Mouse (Mus musculus) left cerebral cortex, postnatal 25 days (tissue): Measurements from ENCODE around the gene Gltp. TPM values are rescaled to one million over a fixed set of nuclear protein-coding genes. Genes with fewer than 3 reads are reported as not detected.

Source experiments
- DNase-seq, 2 experiments: peaks; one replicate each; pipeline ENCODE4 v3.0.0; 2022; ENCODE audit warnings: low spot score in 2 of 2, mixed read lengths in 1 of 2
- intact Hi-C: fragments of 180-260 bp; cut with DNase I; formaldehyde crosslinking; loops from one replicate; pipeline ENCODE4 v1.15.1; 2025
- microRNA-seq, 2 experiments: library from miRNA; unstranded; fragments of <30 nt; microRNA quantifications; one replicate each; pipeline ENCODE4 v1.2.0; 2022
- total RNA-seq, 2 experiments: library from RNA; stranded (reverse); gene quantifications; 2 replicates each; pipeline ENCODE4 v1.2.3; 2021

Gene Gltp
- total RNA-seq, 2 experiments from 2014 or later, result 24.6 to 28.3 TPM

DNA sequence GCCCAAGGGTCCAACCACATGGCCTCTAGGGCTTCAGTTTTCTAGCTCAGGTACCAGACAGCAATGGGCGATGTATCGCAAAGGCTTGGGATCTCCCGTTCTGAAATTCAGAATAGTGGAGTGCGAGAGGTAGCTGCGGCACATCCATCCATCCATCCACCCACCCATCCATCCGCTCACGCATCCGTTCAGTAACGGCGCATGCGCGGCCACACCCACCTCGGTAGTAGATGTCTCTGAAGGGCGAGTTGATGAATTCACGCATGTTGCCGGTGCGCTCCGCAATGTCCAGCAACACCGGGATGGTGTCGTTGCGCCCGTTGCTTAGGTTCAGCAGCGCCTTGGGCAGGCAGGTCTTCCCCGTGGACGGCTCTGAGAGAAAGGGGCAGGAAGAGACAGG, 54.7 kb downstream of the Gltp start:
- intact Hi-C loops, result no loop called here

DNA sequence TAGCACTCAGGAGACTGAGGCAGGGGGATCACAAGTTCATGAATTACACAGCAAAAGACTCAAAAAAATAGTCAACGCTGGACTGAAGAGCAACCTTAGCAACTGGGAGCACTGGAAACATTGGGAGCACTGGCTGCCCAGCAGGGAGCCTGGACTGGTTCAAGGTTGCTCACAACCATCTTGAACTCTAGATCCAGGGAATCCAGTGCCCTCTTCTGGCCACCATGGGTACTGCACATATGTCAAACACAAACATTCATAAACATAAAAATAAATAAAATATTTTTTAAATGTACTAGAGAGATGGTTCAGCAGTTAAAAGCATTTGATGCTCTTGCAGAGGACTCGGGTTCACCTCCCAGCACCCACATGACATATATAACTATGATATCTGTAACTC, 59.4 kb downstream of the Gltp start:
- no peak for DNase-seq
- intact Hi-C loops, result no loop called here

More for the DNA sequence above, 54.7 kb downstream of the Gltp start:
- no peak for DNase-seq

DNA sequence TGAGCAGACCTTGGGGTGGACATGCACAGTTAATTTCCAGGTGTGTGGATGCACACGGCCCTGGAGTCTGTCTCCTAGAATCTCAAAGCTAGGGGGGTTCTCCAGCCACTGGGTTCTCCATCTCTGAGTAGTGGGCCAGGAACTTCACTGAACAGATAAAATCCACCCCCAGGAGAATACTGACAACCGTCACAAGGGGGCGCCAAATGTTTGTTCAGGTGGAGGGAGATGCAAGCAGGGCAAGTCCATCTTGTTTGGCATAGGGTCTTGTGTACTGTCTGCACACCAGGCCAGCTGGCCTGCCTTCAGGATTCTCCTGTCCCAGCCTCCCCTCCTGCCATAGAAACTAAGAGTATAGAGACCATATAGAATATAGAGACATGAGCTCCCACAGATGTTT, 65.2 kb downstream of the Gltp start:
- peak in 1 of 2 experiments; percentile 30 for DNase-seq
- intact Hi-C loops, result loop anchor here (5.0 kb wide), 1 partner anchor 42 kb away; no protein-coding TSS in a partner anchor

DNA sequence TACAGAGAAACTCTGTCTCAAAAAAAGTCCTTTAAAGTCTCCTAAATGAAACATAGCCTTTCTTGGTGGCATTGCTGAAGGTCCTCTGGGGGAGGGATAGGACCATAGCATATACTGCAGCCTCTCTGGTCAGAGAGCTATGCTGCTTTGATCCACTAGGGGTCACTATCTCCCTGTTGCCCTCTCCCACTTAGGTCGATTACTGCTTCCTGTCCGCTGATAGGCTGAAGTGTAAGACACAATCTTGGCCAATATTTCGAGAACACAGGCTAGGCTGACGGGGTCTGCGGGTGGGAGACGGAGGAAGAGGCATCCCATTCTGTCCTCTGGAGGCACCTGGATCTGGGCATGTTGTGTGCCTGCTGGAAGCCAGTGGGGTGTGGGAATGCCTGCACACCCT, 70.5 kb downstream of the Gltp start:
- intact Hi-C loops, result no loop called here
- DNase-seq, result no peak

Small RNA genes lying within 50 kb of the gene (microRNA-seq; reads per million reads assigned to microRNA genes)
- gene Mir7028, result 1.3 to 1.5 reads per million in 2 experiments

Other genes starting within 250 kb of the Gltp start
- gene Mmab, start 246.9 kb downstream of the Gltp start, total RNA-seq, result 10 to 100 TPM; 19.2 to 20.3 TPM
- 10 to 100 TPM; 28.0 to 29.0 TPM for gene Mvk, start 246.7 kb downstream of the Gltp start, total RNA-seq
- 10 to 100 TPM in 1 of 2 experiments, 1 to 10 TPM in 1; 6.8 to 12.8 TPM for gene Fam222a, start 123.0 kb downstream of the Gltp start, total RNA-seq
- gene Trpv4, start 32.6 kb downstream of the Gltp start, total RNA-seq, result 1 to 10 TPM; 1.9 to 2.2 TPM
- 10 to 100 TPM; 11.6 to 13.6 TPM for gene Tchp, start 16.8 kb upstream of the Gltp start, total RNA-seq
- 10 to 100 TPM; 30.6 to 34.9 TPM for gene Ankrd13a, start 83.7 kb upstream of the Gltp start, total RNA-seq
- gene Git2, start 84.5 kb upstream of the Gltp start, total RNA-seq, result 10 to 100 TPM; 38.1 to 47.0 TPM
- gene 1500011B03Rik, start 132.5 kb upstream of the Gltp start, total RNA-seq, result 100 to 1,000 TPM; 162 to 177 TPM
- gene 4930519G04Rik, start 162.7 kb upstream of the Gltp start, total RNA-seq, result not detected
- gene Gm9936, start 167.7 kb upstream of the Gltp start, total RNA-seq, result under 1 TPM; 0.85 to 0.87 TPM
- gene Oasl2, start 206.0 kb upstream of the Gltp start, total RNA-seq, result 1 to 10 TPM; 1.1 to 2.6 TPM
- under 1 TPM in 1 of 2 experiments, not detected in 1; 0.50 TPM for gene Oasl1, start 232.3 kb upstream of the Gltp start, total RNA-seq